Mouse (Mus musculus): ENCODE results near the gene Farp1. TPM values are rescaled to one million over a fixed set of nuclear protein-coding genes. Genes with fewer than 3 reads are reported as not detected.

The Farp1 gene
- polyA plus RNA-seq, 1 experiment: 44.4 TPM

GRCm38 (mm10) chr14:121116696-121117095 lies 81.7 kb downstream of the Farp1 start:
- WGBS: 95% methylated on average over 4 of the region's 4 CpGs
- Histone ChIP-seq H3K4me1 (ENCODE audit: control insufficient read depth, insufficient read depth, low read length) (peaks cover 4% of the 10 kb centered on the region), H3K27ac (ENCODE audit: insufficient read depth, low read length) (no peak overlapping the region), H3K4me3 (replicated peaks; ENCODE audit: insufficient read depth, low read depth, low read length) (no peak overlapping the region), H3K27me3 (ENCODE audit: control insufficient read depth, insufficient read depth, low read length) (no peaks in the 10 kb centered on the region)
- TF ChIP-seq CTCF (IDR thresholded peaks at IDR 0.05; ENCODE audit: borderline replicate concordance, insufficient read depth, low read depth, low read length): no peak
- no peak for TF ChIP-seq POLR2A (IDR thresholded peaks at IDR 0.05; ENCODE audit: borderline replicate concordance, insufficient read depth, low read length)
- DNase-seq: no peak

- no peak overlapping the region for H3K4me3 ChIP-seq (replicated peaks; ENCODE audit: insufficient read depth, low read depth, low read length)
- H3K27me3 ChIP-seq (ENCODE audit: control insufficient read depth, insufficient read depth, low read length): no peaks in the 10 kb centered on the region
- no peak for TF ChIP-seq POLR2A (IDR thresholded peaks at IDR 0.05; ENCODE audit: borderline replicate concordance, insufficient read depth, low read length)
- TF ChIP-seq CTCF (IDR thresholded peaks at IDR 0.05; ENCODE audit: borderline replicate concordance, insufficient read depth, low read depth, low read length): no peak
- no peak for DNase-seq
- H3K27ac ChIP-seq (ENCODE audit: insufficient read depth, low read length): no peak overlapping the region
- 73% methylated on average over 7 of the region's 7 CpGs for WGBS
- H3K4me1 ChIP-seq (ENCODE audit: control insufficient read depth, insufficient read depth, low read length): peaks cover 3% of the 10 kb centered on the region; the same call in 1 of the 2 replicates
Observed at GRCm38 (mm10) chr14:121118860-121119259, 83.9 kb downstream of the Farp1 start.

- WGBS: 12% methylated on average over 3 of the region's 3 CpGs
- Histone ChIP-seq H3K4me3 (replicated peaks; ENCODE audit: insufficient read depth, low read depth, low read length) (no peak overlapping the region), H3K4me1 (ENCODE audit: control insufficient read depth, insufficient read depth, low read length) (peaks cover 3% of the 10 kb centered on the region; the same call in 1 of the 2 replicates), H3K27ac (ENCODE audit: insufficient read depth, low read length) (no peak overlapping the region), H3K27me3 (ENCODE audit: control insufficient read depth, insufficient read depth, low read length) (no peaks in the 10 kb centered on the region)
- DNase-seq: peak; percentile 69 to 89
- TF ChIP-seq CTCF (IDR thresholded peaks at IDR 0.05; ENCODE audit: borderline replicate concordance, insufficient read depth, low read depth, low read length): no peak
- no peak for TF ChIP-seq POLR2A (IDR thresholded peaks at IDR 0.05; ENCODE audit: borderline replicate concordance, insufficient read depth, low read length)
Observed at GRCm38 (mm10) chr14:121121664-121122063, 86.7 kb downstream of the Farp1 start.

- WGBS: 69% methylated on average over 2 of the region's 2 CpGs
- TF ChIP-seq POLR2A (IDR thresholded peaks at IDR 0.05; ENCODE audit: borderline replicate concordance, insufficient read depth, low read length): no peak
- TF ChIP-seq CTCF (IDR thresholded peaks at IDR 0.05; ENCODE audit: borderline replicate concordance, insufficient read depth, low read depth, low read length): no peak
- Histone ChIP-seq H3K4me1 (ENCODE audit: control insufficient read depth, insufficient read depth, low read length) (peaks cover 3% of the 10 kb centered on the region; the same call in 1 of the 2 replicates), H3K4me3 (replicated peaks; ENCODE audit: insufficient read depth, low read depth, low read length) (no peak overlapping the region), H3K27ac (ENCODE audit: insufficient read depth, low read length) (no peak overlapping the region), H3K27me3 (ENCODE audit: control insufficient read depth, insufficient read depth, low read length) (no peaks in the 10 kb centered on the region)
- DNase-seq: no peak
Observed at GRCm38 (mm10) chr14:121122852-121123251, 87.9 kb downstream of the Farp1 start.

- H3K4me1 ChIP-seq (ENCODE audit: control insufficient read depth, insufficient read depth, low read length): peaks cover 3% of the 10 kb centered on the region; the same call in 1 of the 2 replicates
- no peak for DNase-seq
- H3K27ac ChIP-seq (ENCODE audit: insufficient read depth, low read length): no peak overlapping the region
- no peak for TF ChIP-seq CTCF (IDR thresholded peaks at IDR 0.05; ENCODE audit: borderline replicate concordance, insufficient read depth, low read depth, low read length)
- no peak for TF ChIP-seq POLR2A (IDR thresholded peaks at IDR 0.05; ENCODE audit: borderline replicate concordance, insufficient read depth, low read length)
- WGBS: 95% methylated on average over 8 of the region's 8 CpGs
- H3K4me3 ChIP-seq (replicated peaks; ENCODE audit: insufficient read depth, low read depth, low read length): no peak overlapping the region
- no peaks in the 10 kb centered on the region for H3K27me3 ChIP-seq (ENCODE audit: control insufficient read depth, insufficient read depth, low read length)
Observed at GRCm38 (mm10) chr14:121124409-121125010, 89.5 kb downstream of the Farp1 start.

GRCm38 (mm10) chr14:121125651-121126050 lies 90.7 kb downstream of the Farp1 start:
- DNase-seq: no peak
- Histone ChIP-seq H3K27ac (ENCODE audit: insufficient read depth, low read length) (no peak overlapping the region), H3K4me3 (replicated peaks; ENCODE audit: insufficient read depth, low read depth, low read length) (no peak overlapping the region), H3K4me1 (ENCODE audit: control insufficient read depth, insufficient read depth, low read length) (peaks cover 3% of the 10 kb centered on the region; the same call in 1 of the 2 replicates), H3K27me3 (ENCODE audit: control insufficient read depth, insufficient read depth, low read length) (no peaks in the 10 kb centered on the region)
- no peak for TF ChIP-seq CTCF (IDR thresholded peaks at IDR 0.05; ENCODE audit: borderline replicate concordance, insufficient read depth, low read depth, low read length)
- no peak for TF ChIP-seq POLR2A (IDR thresholded peaks at IDR 0.05; ENCODE audit: borderline replicate concordance, insufficient read depth, low read length)
- WGBS: 92% methylated on average over 3 of the region's 3 CpGs

- H3K27me3 ChIP-seq (ENCODE audit: control insufficient read depth, insufficient read depth, low read length): no peaks in the 10 kb centered on the region
- TF ChIP-seq POLR2A (IDR thresholded peaks at IDR 0.05; ENCODE audit: borderline replicate concordance, insufficient read depth, low read length) (no peak), CTCF (IDR thresholded peaks at IDR 0.05; ENCODE audit: borderline replicate concordance, insufficient read depth, low read depth, low read length) (no peak)
- H3K4me1 ChIP-seq (ENCODE audit: control insufficient read depth, insufficient read depth, low read length): peaks cover 3% of the 10 kb centered on the region; the same call in 1 of the 2 replicates
- no peak overlapping the region for H3K4me3 ChIP-seq (replicated peaks; ENCODE audit: insufficient read depth, low read depth, low read length)
- H3K27ac ChIP-seq (ENCODE audit: insufficient read depth, low read length): no peak overlapping the region
- no peak for DNase-seq
- WGBS: 79% methylated on average over 4 of the region's 4 CpGs
Observed at GRCm38 (mm10) chr14:121126291-121126690, 91.3 kb downstream of the Farp1 start.
